Mouse (Mus musculus) heart, embryonic 15.5 days (tissue): Measurements from ENCODE around the gene Gzmd. TPM values are rescaled to one million over a fixed set of nuclear protein-coding genes. Genes with fewer than 3 reads are reported as not detected.
"Not testable (repeated sequence)": the region's sequence is repeated elsewhere in the genome, so short reads cannot be mapped to it uniquely, and the experiment has no call there.

Experiments used
- ATAC-seq: fragments of 200-750 bp; cut with Nextera tagmentation; replicated peaks from 2 replicates; pipeline ENCODE4 v1.8.0; 2017; ENCODE audit warnings: low read depth, moderate TSS enrichment; ENCODE audit not compliant: insufficient number of reproducible peaks, insufficient read depth, low FRiP score
- H3K27ac ChIP-seq: fragments of 300-500 bp; sonication (generic); 2 replicates; pipeline ENCODE4 v1.5.1; 2015; ENCODE audit warnings: mild to moderate bottlenecking, inconsistent platforms
- H3K27me3 ChIP-seq: fragments of 300-500 bp; sonication (generic); 2 replicates; pipeline ENCODE4 v1.6.1; 2015; ENCODE audit warnings: inconsistent platforms
- H3K36me3 ChIP-seq: fragments of 300-500 bp; sonication (generic); 2 replicates; pipeline ENCODE4 v1.6.1; 2015; ENCODE audit warnings: mild to moderate bottlenecking, inconsistent platforms
- H3K4me1 ChIP-seq: fragments of 300-500 bp; sonication (generic); replicated peaks from 2 replicates; pipeline ENCODE4 v1.6.1; 2015; ENCODE audit warnings: inconsistent platforms
- H3K4me2 ChIP-seq: fragments of 300-500 bp; sonication (generic); 2 replicates; pipeline ENCODE4 v1.6.1; 2015; ENCODE audit warnings: inconsistent platforms, mild to moderate bottlenecking, moderate library complexity
- H3K4me3 ChIP-seq: fragments of 300-500 bp; sonication (generic); 2 replicates; pipeline ENCODE4 v1.5.1; 2015; ENCODE audit warnings: mild to moderate bottlenecking, inconsistent platforms
- H3K9ac ChIP-seq: fragments of 300-500 bp; sonication (generic); 2 replicates; pipeline ENCODE4 v1.6.1; 2015; ENCODE audit warnings: mild to moderate bottlenecking, inconsistent platforms
- H3K9me3 ChIP-seq: fragments of 300-500 bp; sonication (generic); replicated peaks from 2 replicates; pipeline ENCODE4 v1.6.1; 2016; ENCODE audit warnings: inconsistent platforms
- WGBS: fragments of 180-500 bp; shearing (Covaris S2); methylation state at CpG from one replicate; pipeline ENCODE4 v1.1.7; 2015; ENCODE audit warnings: mixed read lengths; 5-methylcytosine and 5-hydroxymethylcytosine counted together
- polyA plus RNA-seq: library from polyadenylated mRNA; unstranded; fragments of >200 nt; fragmentation: Nextera tagmentation; extraction: Ambion mirVana; gene quantifications from 2 replicates; pipeline ENCODE4 v1.2.1, GENCODE M21; 2015

The Gzmd gene
- polyA plus RNA-seq, result not detected in 2 replicates

GRCm38 (mm10) chr14:56132508-56132907 lies at the start of gene Gzmd:
Gene Gzmd (minus strand): TSS chr14:56132608.
- not testable (repeated sequence) for H3K4me3 ChIP-seq, H3K4me1 ChIP-seq, H3K36me3 ChIP-seq, H3K9me3 ChIP-seq, ATAC-seq, H3K27me3 ChIP-seq, H3K9ac ChIP-seq, H3K27ac ChIP-seq, H3K4me2 ChIP-seq
- WGBS, result 71% methylated on average over 2 of the region's 2 CpGs

- not testable (repeated sequence) for H3K9me3 ChIP-seq, H3K4me1 ChIP-seq, ATAC-seq, H3K27ac ChIP-seq, H3K4me2 ChIP-seq, H3K4me3 ChIP-seq, H3K36me3 ChIP-seq, H3K9ac ChIP-seq, H3K27me3 ChIP-seq
- WGBS, result 24% methylated on average over 8 of the region's 8 CpGs
Observed at GRCm38 (mm10) chr14:56177651-56178050, 45.2 kb upstream of the Gzmd start.

GRCm38 (mm10) chr14:56174499-56174898 lies 42.1 kb upstream of the Gzmd start, which contains the start of gene Gzmn:
Gene Gzmn (minus strand): TSS chr14:56174599.
- no peak for ATAC-seq
- 82% methylated on average over 5 of the region's 5 CpGs for WGBS

GRCm38 (mm10) chr14:56173396-56173795 lies 41.0 kb upstream of the Gzmd start:
- Histone ChIP-seq H3K36me3 (no peaks in the 10 kb centered on the region), H3K9ac (no peak overlapping the region), H3K27me3 (no peaks in the 10 kb centered on the region), H3K4me1 (no peaks in the 10 kb centered on the region), H3K4me2 (no peak overlapping the region), H3K4me3 (no peak overlapping the region), H3K9me3 (no peaks in the 10 kb centered on the region), H3K27ac (no peak overlapping the region)
- WGBS, result 86% methylated on average over 6 of the region's 6 CpGs
- ATAC-seq, result no peak

More at GRCm38 (mm10) chr14:56174499-56174898, 42.1 kb upstream of the Gzmd start, which contains the start of gene Gzmn:
- Histone ChIP-seq H3K27ac (no peak within 1 kb of the TSS), H3K36me3 (no peaks in the 10 kb centered on the region), H3K27me3 (no peaks in the 10 kb centered on the region), H3K9ac (no peak within 1 kb of the TSS), H3K4me3 (no peak within 1 kb of the TSS), H3K4me2 (no peak within 1 kb of the TSS), H3K4me1 (no peaks in the 10 kb centered on the region), H3K9me3 (no peaks in the 10 kb centered on the region)

- Histone ChIP-seq H3K27ac (no peak overlapping the region), H3K4me2 (no peak overlapping the region), H3K9ac (no peak overlapping the region), H3K4me1 (no peaks in the 10 kb centered on the region), H3K27me3 (no peaks in the 10 kb centered on the region), H3K9me3 (no peaks in the 10 kb centered on the region), H3K36me3 (no peaks in the 10 kb centered on the region), H3K4me3 (no peak overlapping the region)
- no peak for ATAC-seq
- 88% methylated on average over 5 of the region's 5 CpGs for WGBS
Observed at GRCm38 (mm10) chr14:56172744-56173143, 40.3 kb upstream of the Gzmd start.

- no peaks in the 10 kb centered on the region for H3K9me3 ChIP-seq
- H3K36me3 ChIP-seq, result no peaks in the 10 kb centered on the region
- no peak for ATAC-seq
- H3K4me2 ChIP-seq, result no peak overlapping the region
- no peak overlapping the region for H3K27ac ChIP-seq
- WGBS, result 58% methylated on average over 6 of the region's 6 CpGs
- no peaks in the 10 kb centered on the region for H3K4me1 ChIP-seq
- H3K9ac ChIP-seq, result no peak overlapping the region
- no peak overlapping the region for H3K4me3 ChIP-seq
- H3K27me3 ChIP-seq, result no peaks in the 10 kb centered on the region
Observed at GRCm38 (mm10) chr14:56168009-56168408, 35.6 kb upstream of the Gzmd start.

- Histone ChIP-seq H3K9me3 (no peaks in the 10 kb centered on the region), H3K36me3 (no peaks in the 10 kb centered on the region), H3K27ac (no peak overlapping the region), H3K4me3 (no peak overlapping the region), H3K27me3 (no peaks in the 10 kb centered on the region), H3K4me2 (no peak overlapping the region), H3K9ac (no peak overlapping the region), H3K4me1 (no peaks in the 10 kb centered on the region)
- no peak for ATAC-seq
- WGBS, result 76% methylated on average over 2 of the region's 2 CpGs
Observed at GRCm38 (mm10) chr14:56162109-56162508, 29.7 kb upstream of the Gzmd start.

- 69% methylated on average over 2 of the region's 2 CpGs for WGBS
Observed at GRCm38 (mm10) chr14:56159479-56159878, 27.1 kb upstream of the Gzmd start, which contains the start of gene Gzmg. Gene Gzmg (minus strand): TSS chr14:56159579.

GRCm38 (mm10) chr14:56155340-56155739 lies 22.9 kb upstream of the Gzmd start:
- no peaks in the 10 kb centered on the region for H3K27me3 ChIP-seq
- WGBS, result 68% methylated on average over 2 of the region's 2 CpGs
- no peaks in the 10 kb centered on the region for H3K36me3 ChIP-seq
- H3K9ac ChIP-seq, result no peak overlapping the region
- no peak overlapping the region for H3K4me3 ChIP-seq
- no peaks in the 10 kb centered on the region for H3K4me1 ChIP-seq
- no peak overlapping the region for H3K27ac ChIP-seq
- ATAC-seq, result no peak
- no peak overlapping the region for H3K4me2 ChIP-seq
- no peaks in the 10 kb centered on the region for H3K9me3 ChIP-seq

More at GRCm38 (mm10) chr14:56159479-56159878, 27.1 kb upstream of the Gzmd start, which contains the start of gene Gzmg:
- H3K36me3 ChIP-seq, H3K4me1 ChIP-seq, H3K9me3 ChIP-seq, H3K4me2 ChIP-seq, H3K27ac ChIP-seq, H3K27me3 ChIP-seq, H3K9ac ChIP-seq, H3K4me3 ChIP-seq, ATAC-seq: not testable (repeated sequence)

GRCm38 (mm10) chr14:56133675-56134074 lies 1.3 kb upstream of the Gzmd start:
- not testable (repeated sequence) for H3K4me3 ChIP-seq, H3K27me3 ChIP-seq, H3K27ac ChIP-seq, ATAC-seq, H3K4me1 ChIP-seq, H3K9me3 ChIP-seq, H3K36me3 ChIP-seq, H3K4me2 ChIP-seq, H3K9ac ChIP-seq
- WGBS, result 78% methylated on average over 1 of the region's 1 CpGs

GRCm38 (mm10) chr14:56128341-56128740 lies 4.1 kb downstream of the Gzmd start:
- Histone ChIP-seq H3K27ac (no peak overlapping the region), H3K9ac (no peak overlapping the region), H3K4me3 (no peak overlapping the region), H3K4me1 (no peaks in the 10 kb centered on the region), H3K27me3 (no peaks in the 10 kb centered on the region), H3K4me2 (no peak overlapping the region), H3K36me3 (no peaks in the 10 kb centered on the region), H3K9me3 (no peaks in the 10 kb centered on the region)
- 44% methylated on average over 3 of the region's 3 CpGs for WGBS
- ATAC-seq, result no peak

GRCm38 (mm10) chr14:56123516-56123915 lies 8.9 kb downstream of the Gzmd start:
- no peaks in the 10 kb centered on the region for H3K9me3 ChIP-seq
- no peak overlapping the region for H3K27ac ChIP-seq
- no peak for ATAC-seq
- H3K27me3 ChIP-seq, result no peaks in the 10 kb centered on the region
- H3K9ac ChIP-seq, result no peak overlapping the region
- H3K36me3 ChIP-seq, result no peaks in the 10 kb centered on the region
- H3K4me1 ChIP-seq, result no peaks in the 10 kb centered on the region
- WGBS, result 85% methylated on average over 3 of the region's 3 CpGs
- H3K4me2 ChIP-seq, result no peak overlapping the region
- H3K4me3 ChIP-seq, result no peak overlapping the region
